Mouse (Mus musculus) bone marrow macrophage, adult 2 months (primary cell): Measurements from ENCODE around the gene Arhgef7.

ENCODE experiments used
- CTCF ChIP-seq: IDR thresholded peaks from 2 replicates; pipeline ENCODE4 v1.5.1; 2012; ENCODE audit warnings: low read depth, mild to moderate bottlenecking, low read length, moderate library complexity
- POLR2A ChIP-seq: IDR thresholded peaks from 2 replicates; pipeline ENCODE4 v1.6.1; 2012; ENCODE audit warnings: mild to moderate bottlenecking, low read depth, low read length, borderline replicate concordance

DNA sequence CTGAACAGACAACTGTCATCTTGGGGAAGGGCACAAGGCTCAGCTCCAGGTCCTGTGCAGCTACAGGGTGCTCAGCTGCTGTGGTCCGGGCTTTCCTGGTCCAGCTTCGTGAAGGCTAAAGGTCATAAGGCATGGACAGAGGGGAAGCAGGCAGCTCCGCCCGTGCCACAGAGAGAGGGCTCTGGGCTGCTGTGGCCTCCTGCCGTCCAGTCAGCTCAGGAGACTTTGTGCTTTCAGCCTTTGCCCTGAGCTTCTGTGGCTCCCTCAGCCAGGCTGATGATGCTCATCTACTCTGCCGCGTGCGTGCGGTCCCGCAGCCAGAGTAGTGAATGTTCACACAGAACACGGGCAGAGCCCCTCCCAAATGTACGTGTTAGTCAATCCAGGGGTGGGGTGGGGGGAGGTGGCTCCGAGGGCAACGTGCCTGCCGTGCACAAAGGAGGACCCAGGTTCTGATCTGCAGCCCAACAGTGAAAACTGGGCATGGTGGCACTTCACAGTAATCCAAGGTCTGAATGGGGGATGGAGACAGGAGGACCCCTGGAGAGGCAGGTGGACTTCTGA is 8.2 kb downstream of the Arhgef7 start:
- no peak for TF ChIP-seq POLR2A
- TF ChIP-seq CTCF = no peak
